8 mouse cellular contexts compared by ENCODE assay signal in the genomic region with DNA sequence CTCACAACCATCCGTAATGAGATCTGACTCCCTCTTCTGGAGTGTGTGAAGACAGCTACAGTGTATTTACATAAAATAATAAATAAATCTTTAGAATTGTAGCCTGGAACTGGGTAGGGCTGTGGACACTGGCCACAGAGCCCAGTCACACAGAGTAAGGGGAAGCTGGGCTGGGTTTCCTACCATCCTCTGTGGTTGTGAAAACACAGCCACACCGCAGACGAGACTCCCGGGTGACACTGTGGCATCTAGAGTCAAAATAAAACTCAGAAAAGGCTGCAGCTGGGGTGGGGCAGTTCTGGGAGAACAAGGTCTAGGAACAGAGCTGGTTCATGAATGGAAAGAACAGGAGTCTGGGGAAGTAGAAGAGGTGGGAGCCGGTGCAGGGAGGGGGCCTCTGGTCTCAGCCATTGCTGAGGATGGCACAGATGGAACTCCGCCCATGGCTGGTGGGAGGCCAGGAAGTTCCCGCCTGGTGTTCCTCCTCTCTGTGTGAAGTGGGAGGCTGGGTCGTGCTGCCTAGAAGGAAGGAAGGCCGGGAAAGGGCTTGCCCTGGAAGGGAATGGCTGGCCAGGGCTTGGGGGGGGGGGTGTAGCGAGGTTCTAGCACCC. TPM values are rescaled to one million over a fixed set of nuclear protein-coding genes. Genes with fewer than 3 reads are reported as not detected.
DNase-seq lines count a peak whose midpoint lies in the region; ATAC-seq and TF ChIP-seq lines count a peak whose summit lies in the region.
"Had no signal": no experiment of that assay in that cellular context is flagged by ENCODE, and none has a peak within 500 bp of the region (broad histone marks: within the 10 kb centered on the region; RNA-seq: fewer than 3 reads in every experiment).

No protein-coding gene starts in this region.

- WGBS in limb, embryonic 13.5 days: 64% methylated on average over 9 of the region's 10 CpGs
- 64% methylated on average over 10 of the region's 10 CpGs for WGBS in limb, embryonic 10.5 days
- WGBS in heart, postnatal 0 days: 45% methylated on average over 10 of the region's 10 CpGs

- no peak for DNase-seq in limb, embryonic 10.5 days (ENCODE audit: low spot score)
- DNase-seq in cerebellum, postnatal 10 days: peak; percentile 80 to 87
- no peak for DNase-seq in heart, postnatal 0 days (ENCODE audit: low spot score)
- DNase-seq in lung, adult 18-20 months: peak; percentile 73
- peak; percentile 67 for DNase-seq in right cerebral cortex, postnatal 14 days
- DNase-seq in ovary, adult 18-20 months (ENCODE audit: low spot score): no peak

- no peak for ATAC-seq in limb, embryonic 13.5 days (ENCODE audit: low FRiP score, low read depth)
- ATAC-seq in heart, postnatal 0 days (ENCODE audit: insufficient read depth, low read depth): peak; percentile 27

- peaks cover 11% of the 10 kb centered on the region for H3K4me1 ChIP-seq in limb, embryonic 13.5 days
- peaks cover 5% of the 10 kb centered on the region; the same call in 1 of the 2 replicates for H3K4me1 ChIP-seq in limb, embryonic 10.5 days
- H3K4me1 ChIP-seq in heart, postnatal 0 days (ENCODE audit: control insufficient read depth, insufficient read depth): peaks cover 32% of the 10 kb centered on the region

- no peak overlapping the region for H3K4me2 ChIP-seq in limb, embryonic 13.5 days (replicated peaks)
- no peak overlapping the region; the same call in 1 of the 2 replicates for H3K4me2 ChIP-seq in heart, postnatal 0 days (ENCODE audit: low read depth, low read length)

- H3K36me3 ChIP-seq in limb, embryonic 13.5 days: peaks cover 82% of the 10 kb centered on the region
- peaks cover 97% of the 10 kb centered on the region for H3K36me3 ChIP-seq in limb, embryonic 10.5 days
- H3K36me3 ChIP-seq in heart, postnatal 0 days (replicated peaks; ENCODE audit: control insufficient read depth, insufficient read depth, low read length): peaks cover 11% of the 10 kb centered on the region

- 0 out of 2 replicates have a peak overlapping the region, but pooled peaks have one; percentile 31 for H3K9ac ChIP-seq in limb, embryonic 13.5 days
- no peak overlapping the region for H3K9ac ChIP-seq in heart, postnatal 0 days (replicated peaks; ENCODE audit: low read depth, low read length)

- TF ChIP-seq CTCF in heart, postnatal 0 days (IDR thresholded peaks at IDR 0.05; ENCODE audit: low read depth): no peak

- no peak for TF ChIP-seq EP300 in heart, postnatal 0 days (IDR thresholded peaks at IDR 0.05; ENCODE audit: low read depth)

- H3K27me3 ChIP-seq in limb, embryonic 13.5 days: no peaks in the 10 kb centered on the region
- H3K27me3 ChIP-seq in limb, embryonic 10.5 days (ENCODE audit: low read depth, poor library complexity, severe bottlenecking): no peaks in the 10 kb centered on the region
- no peaks in the 10 kb centered on the region for H3K27me3 ChIP-seq in heart, postnatal 0 days (ENCODE audit: control insufficient read depth, insufficient read depth, low read length)

- no peak overlapping the region for H3K4me3 ChIP-seq in limb, embryonic 13.5 days
- H3K4me3 ChIP-seq in limb, embryonic 10.5 days: no peak overlapping the region
- no peak overlapping the region for H3K4me3 ChIP-seq in heart, postnatal 0 days (ENCODE audit: low read depth, low read length)
- H3K4me3 ChIP-seq: myocyte had no signal

- H3K27ac ChIP-seq in limb, embryonic 13.5 days: no peak overlapping the region
- H3K27ac ChIP-seq in limb, embryonic 10.5 days: no peak overlapping the region
- no peak overlapping the region for H3K27ac ChIP-seq in heart, postnatal 0 days (ENCODE audit: low read depth)

- H3K9me3 ChIP-seq in limb, embryonic 13.5 days: no peaks in the 10 kb centered on the region
- H3K9me3 ChIP-seq in limb, embryonic 10.5 days (replicated peaks): no peaks in the 10 kb centered on the region
- H3K9me3 ChIP-seq in heart, postnatal 0 days (replicated peaks; ENCODE audit: control insufficient read depth, low read length): no peaks in the 10 kb centered on the region

RNA-seq across cellular contexts. Expression of a gene that starts 15.2 kb away (rescaled TPM):
- polyA plus RNA-seq in limb, embryonic 13.5 days (2015; fragmentation: Nextera tagmentation; extraction: Ambion mirVana): 56.7 and 58.2 TPM in 2 replicates
- 83.4 and 122 TPM in 2 replicates for polyA plus RNA-seq in limb, embryonic 10.5 days (2016; fragmentation: Nextera tagmentation; extraction: Ambion mirVana)
- 42.0 and 48.9 TPM in 2 replicates for total RNA-seq in heart, postnatal 0 days (2014; rRNA removed; ENCODE audit: low replicate concordance)
- 14.9 and 17.4 TPM in 2 replicates for polyA plus RNA-seq in heart, postnatal 0 days (2015; fragmentation: Nextera tagmentation; extraction: Ambion mirVana)

Comparison
In these comparisons a context has a peak if more than half of its experiments do, and no peak if none do; other contexts are left out.
1. DNase-seq: peak in cerebellum, postnatal 10 days (2 of 2), lung, adult 18-20 months (2 of 2) and right cerebral cortex, postnatal 14 days (single experiment); none in limb, embryonic 10.5 days (single experiment), heart, postnatal 0 days (single experiment) and ovary, adult 18-20 months (single experiment).